Mouse (Mus musculus) thymus, adult 2 months (tissue): ENCODE data around the gene Tcfl5. TPM values are rescaled to one million over a fixed set of nuclear protein-coding genes. Genes with fewer than 3 reads are reported as not detected.
A peak's percentile ranks its signal among the peaks of the same experiment; 100 is the strongest.

Source experiments
- DNase-seq: peaks from one replicate; pipeline ENCODE4 v3.0.0; 2021
- H3K27ac ChIP-seq: fragments of 200-500 bp; 2 replicates; pipeline ENCODE4 v1.5.1; 2012; ENCODE audit warnings: low read length, control low read depth; ENCODE audit not compliant: control insufficient read depth, insufficient read depth
- H3K27me3 ChIP-seq: fragments of 200-500 bp; 2 replicates; pipeline ENCODE4 v1.6.1; 2012; ENCODE audit warnings: mild to moderate bottlenecking, low read length, moderate library complexity, mixed read lengths; ENCODE audit not compliant: control insufficient read depth, insufficient read depth
- H3K36me3 ChIP-seq: fragments of 200-500 bp; 2 replicates; pipeline ENCODE4 v1.6.1; 2012; ENCODE audit warnings: mild to moderate bottlenecking, low read length, moderate library complexity; ENCODE audit not compliant: control insufficient read depth, insufficient read depth
- H3K4me1 ChIP-seq: fragments of 200-500 bp; replicated peaks from 2 replicates; pipeline ENCODE4 v1.6.1; 2012; ENCODE audit warnings: low read length; ENCODE audit not compliant: control insufficient read depth, insufficient read depth
- H3K4me3 ChIP-seq: fragments of 200-500 bp; 2 replicates; pipeline ENCODE4 v1.5.1; 2012; ENCODE audit warnings: mild to moderate bottlenecking, low read length, control low read depth, moderate library complexity; ENCODE audit not compliant: control insufficient read depth, insufficient read depth
- CTCF ChIP-seq: fragments of 200-500 bp; IDR thresholded peaks from 2 replicates; pipeline ENCODE4 v1.5.1; 2012; ENCODE audit warnings: mild to moderate bottlenecking, control low read depth, low read length, moderate library complexity, borderline replicate concordance; ENCODE audit not compliant: control insufficient read depth, poor library complexity, insufficient read depth; ENCODE audit errors: extremely low read depth
- POLR2A ChIP-seq: fragments of 200-500 bp; IDR thresholded peaks from 2 replicates; pipeline ENCODE4 v1.6.1; 2012; ENCODE audit warnings: mild to moderate bottlenecking, low read length, control low read depth, moderate library complexity; ENCODE audit not compliant: control insufficient read depth, poor library complexity, insufficient read depth; ENCODE audit errors: extremely low read depth
- WGBS: fragments of 180-500 bp; shearing (Covaris S2); methylation state at CpG from one replicate; pipeline ENCODE4 v1.1.7; 2018; 5-methylcytosine and 5-hydroxymethylcytosine counted together
- polyA plus RNA-seq: library from polyadenylated mRNA; depleted of rRNA; stranded (reverse); fragments of >200 nt; gene quantifications from 2 replicates; pipeline ENCODE4 v1.2.3, GENCODE M21; 2012

Gene Tcfl5
- polyA plus RNA-seq, 1 experiment, result 0.09 TPM

GRCm38 (mm10) chr2:180600569-180601021, 41.9 kb downstream of the Tcfl5 start:
- Histone ChIP-seq H3K27me3 (no peaks in the 10 kb centered on the region), H3K4me1 (no peaks in the 10 kb centered on the region), H3K36me3 (peaks cover 1% of the 10 kb centered on the region; the same call in 1 of the 2 replicates), H3K4me3 (no peak overlapping the region), H3K27ac (no peak overlapping the region)
- TF ChIP-seq CTCF, result no peak
- no peak for TF ChIP-seq POLR2A
- 72% methylated on average over 9 of the region's 9 CpGs for WGBS
- no peak for DNase-seq

- Histone ChIP-seq H3K27me3 (no peaks in the 10 kb centered on the region), H3K36me3 (peaks cover 23% of the 10 kb centered on the region), H3K4me1 (no peaks in the 10 kb centered on the region), H3K27ac (no peak overlapping the region), H3K4me3 (no peak overlapping the region)
- DNase-seq, result no peak
- TF ChIP-seq POLR2A (no peak), CTCF (no peak)
- WGBS, result 44% methylated on average over 41 of the region's 41 CpGs
Measured at GRCm38 (mm10) chr2:180598157-180598705, 44.3 kb downstream of the Tcfl5 start.

- Histone ChIP-seq H3K4me1 (no peaks in the 10 kb centered on the region), H3K36me3 (peaks cover 30% of the 10 kb centered on the region), H3K27ac (no peak within 1 kb of the TSS), H3K4me3 (no peak within 1 kb of the TSS), H3K27me3 (no peaks in the 10 kb centered on the region)
- no peak for DNase-seq
- WGBS, result 74% methylated on average over 4 of the region's 4 CpGs
- TF ChIP-seq POLR2A, result no peak
Measured at GRCm38 (mm10) chr2:180597490-180597889, 45.0 kb downstream of the Tcfl5 start, which contains the start of gene Col9a3. Gene Col9a3, plus strand, starts transcription at chr2:180597790.

GRCm38 (mm10) chr2:180589123-180589831, 53.2 kb downstream of the Tcfl5 start, which contains the start of gene Ogfr:
Gene Ogfr, plus strand, starts transcription at chr2:180589245.
- WGBS, result under 1% methylated on average over 67 of the region's 67 CpGs
- no peaks in the 10 kb centered on the region for H3K27me3 ChIP-seq
- DNase-seq, result peak; percentile 86
- H3K36me3 ChIP-seq, result peaks cover 28% of the 10 kb centered on the region
- TF ChIP-seq POLR2A, result peak; percentile 67; the same call in 1 of the 2 replicates
- peak; percentile 60; the same call in 1 of the 2 replicates for TF ChIP-seq CTCF
- peak within 1 kb of the TSS; percentile 96 for H3K4me3 ChIP-seq
- H3K4me1 ChIP-seq, result peaks cover 9% of the 10 kb centered on the region
- peak within 1 kb of the TSS; percentile 62 for H3K27ac ChIP-seq

GRCm38 (mm10) chr2:180588736-180589122, 53.8 kb downstream of the Tcfl5 start:
- Histone ChIP-seq H3K27ac (peak overlapping the region; percentile 28; the same call in 1 of the 2 replicates), H3K4me3 (peak overlapping the region; percentile 96), H3K4me1 (peaks cover 9% of the 10 kb centered on the region), H3K36me3 (peaks cover 22% of the 10 kb centered on the region), H3K27me3 (no peaks in the 10 kb centered on the region)
- TF ChIP-seq POLR2A (no peak), CTCF (no peak)
- no peak for DNase-seq
- 47% methylated on average over 6 of the region's 6 CpGs for WGBS

GRCm38 (mm10) chr2:180583154-180583507, 59.4 kb downstream of the Tcfl5 start:
- H3K27ac ChIP-seq, result 0 out of 2 replicates have a peak overlapping the region, but pooled peaks have one; percentile 9
- WGBS, result 13% methylated on average over 7 of the region's 7 CpGs

More at GRCm38 (mm10) chr2:180583154-180583507, 59.4 kb downstream of the Tcfl5 start:
- H3K36me3 ChIP-seq, result no peaks in the 10 kb centered on the region
- H3K27me3 ChIP-seq, result no peaks in the 10 kb centered on the region
- peak; percentile 33 for DNase-seq
- TF ChIP-seq CTCF (no peak), POLR2A (no peak)
- H3K4me1 ChIP-seq, result peaks cover 7% of the 10 kb centered on the region
- peak overlapping the region; percentile 76 for H3K4me3 ChIP-seq
